Mouse (Mus musculus) inflammation-experienced regulatory T-cells (primary cell): ENCODE data around the gene Lrrc47. TPM values are rescaled to one million over a fixed set of nuclear protein-coding genes. Genes with fewer than 3 reads are reported as not detected.

Experiments used
- polyA plus RNA-seq, 2 experiments: library from polyadenylated mRNA; unstranded; fragments of 100-300 nt; shearing (Covaris generic); gene quantifications; one replicate each; pipeline ENCODE4 v1.2.1; 2017

Lrrc47 gene
- polyA plus RNA-seq: 10 to 100 TPM; 56.5 to 66.0 TPM

DNA sequence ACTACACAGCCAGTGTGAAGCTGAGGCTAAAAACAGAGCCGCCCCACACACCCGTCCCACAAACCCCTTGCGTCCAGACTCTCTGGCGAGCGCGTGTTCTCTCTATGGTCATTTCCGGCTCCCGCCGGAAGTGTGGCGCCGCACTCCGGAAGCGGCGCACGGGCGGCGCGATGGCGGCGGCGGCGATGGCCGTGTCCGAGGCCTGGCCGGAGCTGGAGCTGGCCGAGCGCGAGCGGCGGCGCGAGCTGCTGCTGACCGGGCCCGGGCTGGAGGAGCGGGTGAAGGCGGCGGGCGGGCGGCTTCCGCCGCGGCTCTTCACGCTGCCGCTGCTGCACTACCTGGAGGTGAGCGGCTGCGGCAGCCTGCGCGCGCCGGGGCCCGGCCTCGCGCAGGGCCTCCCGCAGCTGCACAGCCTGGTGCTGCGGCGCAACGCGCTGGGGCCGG is at the start of gene Lrrc47:
Gene Lrrc47, plus strand, starts transcription at position 86 of the 444 bp plus-strand sequence.

DNA sequence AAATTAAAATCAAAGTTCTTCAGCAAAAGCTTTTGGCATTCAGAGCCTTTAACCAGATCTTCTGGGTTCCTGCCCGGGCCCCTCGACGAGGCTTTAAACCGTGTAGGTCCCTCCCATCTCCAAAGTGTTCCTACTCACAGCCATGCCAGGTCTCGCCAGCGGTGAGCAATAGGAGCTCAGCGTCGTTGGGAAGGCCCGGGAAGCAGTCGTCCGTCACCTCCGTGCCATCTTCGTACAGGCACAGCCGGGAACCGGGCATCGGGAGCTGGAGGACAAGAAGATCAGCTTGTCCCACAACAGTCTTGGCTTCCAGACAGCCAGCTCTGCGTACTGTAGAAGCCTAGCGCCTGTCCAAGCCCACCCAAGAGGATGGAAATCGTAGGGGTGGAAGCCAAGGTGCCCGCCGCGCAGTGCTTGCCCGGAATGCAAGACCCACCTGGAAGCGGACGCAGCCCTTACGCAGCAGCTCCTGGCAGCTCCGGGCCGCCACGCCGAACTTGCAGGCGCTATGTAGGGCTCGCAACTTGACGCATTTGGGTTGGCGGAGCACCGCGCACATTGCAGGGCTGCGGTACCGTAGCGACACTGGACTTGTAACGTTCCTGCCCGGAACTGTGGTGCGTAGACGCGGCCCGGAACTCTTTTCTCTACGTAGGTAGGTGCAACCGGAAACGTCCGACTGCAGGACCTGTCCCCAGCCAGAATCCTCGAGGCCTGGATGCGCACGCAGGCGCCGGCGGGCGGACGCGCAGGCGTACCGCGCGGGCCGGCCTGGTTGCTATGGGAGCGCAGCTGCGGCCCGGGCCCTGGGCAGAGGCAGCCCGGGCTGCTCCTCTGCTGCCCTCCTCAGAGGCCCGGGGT is 36.9 kb upstream of the Lrrc47 start, which contains the start of the genes Dffb and Cep104:
Gene Dffb, minus strand, starts transcription at position 696 of the 861 bp plus-strand sequence.
Gene Cep104, plus strand, starts transcription at position 764 of the 861 bp plus-strand sequence.

DNA sequence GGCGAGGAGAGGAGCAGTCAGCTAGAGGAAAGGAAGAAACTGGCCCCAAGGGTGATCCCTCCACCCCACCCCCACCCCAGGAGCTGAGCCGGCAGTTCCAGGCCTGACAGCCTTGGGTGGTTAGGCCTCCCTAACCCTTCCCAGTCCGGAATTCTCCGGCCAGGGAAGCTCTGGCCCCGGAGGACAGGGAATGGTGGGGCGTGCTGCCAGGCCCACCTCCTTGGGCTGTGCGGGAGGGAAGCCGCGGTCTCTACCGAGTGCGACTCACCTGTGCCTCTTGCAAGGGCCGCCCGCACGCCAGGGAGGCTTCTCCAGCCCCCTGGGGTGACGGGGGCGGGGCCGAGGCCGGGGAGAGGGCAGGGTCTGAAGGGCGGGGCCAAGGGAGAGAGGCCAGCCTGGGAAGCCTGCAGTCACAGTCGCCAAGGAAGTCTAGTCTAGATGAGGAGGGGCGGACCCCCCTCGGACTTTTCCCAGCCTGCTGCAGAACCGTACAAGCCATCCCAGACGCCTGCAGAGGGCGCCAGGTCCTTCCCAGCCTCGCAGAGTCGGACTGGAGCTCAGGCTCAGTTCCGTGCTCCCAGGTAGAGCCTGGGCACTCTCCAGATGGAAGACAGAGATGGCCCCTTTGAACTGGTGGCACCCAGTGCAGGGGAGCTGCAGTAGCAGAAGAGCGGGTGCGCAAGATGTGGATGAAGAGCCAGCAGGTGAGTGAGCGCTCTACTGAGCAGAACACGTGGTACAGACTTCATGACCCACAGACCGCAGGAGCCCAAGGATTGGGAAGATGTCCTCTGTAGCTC is 14.3 kb downstream of the Lrrc47 start, which contains the start of gene Smim1:
Gene Smim1, minus strand, starts transcription at position 590 of the 800 bp plus-strand sequence.

GRCm38 (mm10) chr4:154042577-154042976 is 31.0 kb downstream of the Lrrc47 start, which contains the start of gene Ccdc27:
Gene Ccdc27, minus strand, starts transcription at chr4:154042677.

Other genes with a start within 250 kb of the Lrrc47 start
- 10 to 100 TPM; 64.3 to 70.3 TPM for gene A430005L14Rik, start 54.5 kb upstream of the Lrrc47 start, polyA plus RNA-seq
- 10 to 100 TPM; 13.8 to 25.9 TPM for gene Dffb, start 36.6 kb upstream of the Lrrc47 start, polyA plus RNA-seq
- gene Cep104, start 36.5 kb upstream of the Lrrc47 start, polyA plus RNA-seq: 10 to 100 TPM in 1 of 2 experiments, 1 to 10 TPM in 1; 7.2 to 13.4 TPM
- gene Smim1, start 14.5 kb downstream of the Lrrc47 start, polyA plus RNA-seq: 1 to 10 TPM in 1 of 2 experiments, under 1 TPM in 1; 0.80 to 1.7 TPM
- not detected for gene Ccdc27, start 30.9 kb downstream of the Lrrc47 start, polyA plus RNA-seq
- gene Trp73, start 128.5 kb downstream of the Lrrc47 start, polyA plus RNA-seq: under 1 TPM; 0.36 to 0.37 TPM
- 10 to 100 TPM; 36.6 to 47.4 TPM for gene Wrap73, start 130.6 kb downstream of the Lrrc47 start, polyA plus RNA-seq
- gene Tprgl, start 148.9 kb downstream of the Lrrc47 start, polyA plus RNA-seq: 100 to 1,000 TPM; 307 to 368 TPM
- gene Megf6, start 159.0 kb downstream of the Lrrc47 start, polyA plus RNA-seq: 1 to 10 TPM in 1 of 2 experiments, under 1 TPM in 1; 0.65 to 6.3 TPM